Mouse (Mus musculus): ENCODE measurements at regions not wholly inside any gene's neighbourhood (a gene's known extent, or its start where the extent isn't known, plus 50 kb on each side); places are given as distances from the start of the nearest gene placed in this dataset.

GRCm38 (mm10) chrX:163302697-163303096 lies 246.8 kb downstream of the Grpr start:
- no peak overlapping the region for H3K4me2 ChIP-seq (replicated peaks)
- H3K27me3 ChIP-seq: peaks cover 16% of the 10 kb centered on the region
- no peaks in the 10 kb centered on the region for H3K9me3 ChIP-seq
- H3K4me3 ChIP-seq: no peak overlapping the region
- ATAC-seq (ENCODE audit: low FRiP score, low read depth): no peak
- H3K4me1 ChIP-seq: no peaks in the 10 kb centered on the region
- H3K36me3 ChIP-seq: no peaks in the 10 kb centered on the region
- 81% methylated on average over 4 of the region's 4 CpGs for WGBS
- no peak overlapping the region for H3K9ac ChIP-seq (replicated peaks)
- H3K27ac ChIP-seq (replicated peaks): no peak overlapping the region

DNA sequence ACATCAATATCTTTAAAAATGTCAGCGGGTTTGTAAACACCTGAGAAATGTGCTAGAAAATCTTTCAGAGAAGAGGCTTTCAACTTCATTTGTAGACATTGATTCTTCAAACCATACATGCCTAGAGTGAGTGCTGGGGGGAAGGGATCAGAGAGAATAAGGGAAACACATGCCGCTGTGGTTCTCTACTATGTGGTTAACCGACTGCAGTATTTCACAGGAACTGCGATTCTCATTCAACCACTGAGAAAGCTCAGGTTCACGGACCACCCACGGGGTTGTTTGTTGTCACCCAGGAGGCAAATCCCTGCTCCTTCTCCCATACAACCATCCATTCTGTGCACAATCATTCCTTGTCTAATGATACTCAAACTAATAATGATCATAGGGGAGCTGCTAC lies 248.4 kb downstream of the Grpr start:
- Histone ChIP-seq H3K4me2 (replicated peaks) (no peak overlapping the region), H3K36me3 (no peaks in the 10 kb centered on the region), H3K4me3 (no peak overlapping the region), H3K4me1 (no peaks in the 10 kb centered on the region), H3K27ac (replicated peaks) (no peak overlapping the region), H3K9me3 (no peaks in the 10 kb centered on the region), H3K27me3 (peaks cover 24% of the 10 kb centered on the region), H3K9ac (replicated peaks) (no peak overlapping the region)
- no peak for ATAC-seq (ENCODE audit: low FRiP score, low read depth)
- WGBS: 84% methylated on average over 6 of the region's 6 CpGs

- H3K27me3 ChIP-seq: peaks cover 27% of the 10 kb centered on the region
- H3K9ac ChIP-seq (replicated peaks): no peak overlapping the region
- no peak overlapping the region for H3K27ac ChIP-seq (replicated peaks)
- H3K9me3 ChIP-seq: no peaks in the 10 kb centered on the region
- no peaks in the 10 kb centered on the region for H3K36me3 ChIP-seq
- 73% methylated on average over 8 of the region's 8 CpGs for WGBS
- no peak for ATAC-seq (ENCODE audit: low FRiP score, low read depth)
- H3K4me1 ChIP-seq: no peaks in the 10 kb centered on the region
- no peak overlapping the region for H3K4me2 ChIP-seq (replicated peaks)
- H3K4me3 ChIP-seq: no peak overlapping the region
These were observed 252.4 kb downstream of the Grpr start for GRCm38 (mm10) chrX:163296956-163297628.

DNA sequence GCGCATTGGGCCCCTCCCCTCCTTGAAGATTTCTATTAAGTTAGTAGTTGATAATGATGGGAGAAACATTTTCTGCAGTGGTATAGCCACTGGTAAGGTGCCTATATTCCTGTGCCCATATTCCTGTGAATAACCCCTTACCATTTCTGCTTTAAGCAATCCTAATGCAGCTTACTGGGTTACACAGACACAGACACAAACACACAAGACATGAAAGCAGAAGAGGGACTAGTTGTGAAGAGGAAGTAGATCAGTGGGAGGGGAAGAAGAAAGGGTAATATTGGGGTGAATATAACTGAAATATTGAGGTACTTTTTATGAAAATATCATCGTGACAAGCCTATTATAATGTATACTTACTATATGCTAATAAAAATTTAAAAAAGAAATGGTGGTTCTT lies 288.2 kb downstream of the Grpr start:
- ATAC-seq (ENCODE audit: low FRiP score, low read depth): no peak
- 84% methylated on average over 2 of the region's 2 CpGs for WGBS
- Histone ChIP-seq H3K9me3 (no peaks in the 10 kb centered on the region), H3K36me3 (no peaks in the 10 kb centered on the region), H3K4me1 (no peaks in the 10 kb centered on the region), H3K27me3 (peaks cover 3% of the 10 kb centered on the region; the same call in 1 of the 2 replicates), H3K4me3 (no peak overlapping the region), H3K4me2 (replicated peaks) (no peak overlapping the region), H3K27ac (replicated peaks) (no peak overlapping the region), H3K9ac (replicated peaks) (no peak overlapping the region)

DNA sequence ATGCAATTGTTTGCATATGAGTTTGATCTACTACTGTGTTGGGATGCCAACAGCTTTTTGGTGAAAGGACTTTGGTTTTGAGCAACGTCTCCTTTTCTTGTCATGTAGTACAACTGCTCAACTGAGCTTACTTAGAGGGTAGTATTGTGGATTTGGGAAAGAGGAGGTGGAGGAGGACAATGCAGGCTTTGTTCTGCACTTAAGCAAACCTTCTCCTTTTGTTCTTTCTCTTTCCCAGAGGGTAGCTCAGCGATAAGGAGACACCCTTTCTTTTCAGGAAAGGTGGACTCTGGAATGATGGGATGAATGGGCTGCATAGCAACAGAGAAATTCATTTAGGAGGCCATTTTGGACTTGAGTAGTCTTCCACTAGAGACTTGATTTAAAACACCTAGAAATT lies 288.6 kb upstream of the S100g start:
- no peaks in the 10 kb centered on the region for H3K36me3 ChIP-seq
- ATAC-seq (ENCODE audit: low FRiP score, low read depth): no peak

DNA sequence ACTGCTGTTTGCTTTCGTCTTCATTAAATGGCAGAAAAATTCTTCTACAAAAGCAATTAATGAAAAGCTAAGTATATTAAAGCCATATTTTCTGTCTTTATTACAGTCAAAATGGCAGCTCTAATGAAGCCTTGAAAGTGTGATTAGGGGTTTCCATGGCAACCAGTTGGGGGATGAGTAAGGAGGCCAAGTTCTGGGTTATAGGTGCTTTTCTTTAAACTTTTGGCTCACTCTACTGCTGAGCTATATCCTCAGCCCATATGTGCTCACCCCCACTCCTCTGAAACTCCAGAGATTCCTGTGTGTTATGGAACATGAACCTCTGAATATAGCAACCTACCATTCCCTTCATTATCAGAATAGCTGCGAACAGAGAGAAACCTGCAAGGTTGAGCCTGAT lies 240.9 kb upstream of the S100g start:
- ATAC-seq (ENCODE audit: low FRiP score, low read depth): no peak
- H3K27me3 ChIP-seq: no peaks in the 10 kb centered on the region; the same call in 1 of the 2 replicates
- 90% methylated on average over 2 of the region's 2 CpGs for WGBS

More for the DNA sequence above, 288.6 kb upstream of the S100g start:
- Histone ChIP-seq H3K9me3 (no peaks in the 10 kb centered on the region), H3K4me3 (no peak overlapping the region), H3K4me2 (replicated peaks) (no peak overlapping the region), H3K4me1 (no peaks in the 10 kb centered on the region), H3K27ac (replicated peaks) (no peak overlapping the region), H3K27me3 (peaks cover 26% of the 10 kb centered on the region), H3K9ac (replicated peaks) (no peak overlapping the region)
- 35% methylated on average over 2 of the region's 2 CpGs for WGBS

DNA sequence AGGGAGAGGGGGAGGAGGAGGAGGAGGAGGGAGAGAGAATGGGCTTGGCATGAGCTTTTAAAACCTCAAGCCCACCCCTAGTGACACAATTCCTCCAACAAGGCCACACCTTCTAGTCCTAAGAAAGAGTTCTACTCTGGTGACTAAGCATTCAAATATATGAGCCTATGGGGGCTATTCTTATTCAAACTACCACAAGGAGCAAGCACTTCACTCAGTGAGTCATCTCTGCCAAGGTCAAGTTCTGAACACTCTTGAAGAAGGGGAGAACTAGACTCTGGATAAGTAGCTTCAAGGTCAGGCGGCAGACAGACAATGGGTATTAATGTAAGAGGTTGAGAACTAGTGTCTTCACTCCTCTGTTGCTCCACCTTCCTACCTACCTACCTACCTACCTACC lies 239.0 kb upstream of the S100g start:
- H3K27me3 ChIP-seq: no peaks in the 10 kb centered on the region; the same call in 1 of the 2 replicates
- WGBS: 92% methylated on average over 1 of the region's 1 CpGs

More for the DNA sequence above, 240.9 kb upstream of the S100g start:
- H3K9ac ChIP-seq (replicated peaks): no peak overlapping the region
- H3K9me3 ChIP-seq: no peaks in the 10 kb centered on the region
- no peaks in the 10 kb centered on the region for H3K36me3 ChIP-seq
- H3K4me1 ChIP-seq: no peaks in the 10 kb centered on the region
- H3K4me3 ChIP-seq: no peak overlapping the region
- no peak overlapping the region for H3K27ac ChIP-seq (replicated peaks)
- no peak overlapping the region for H3K4me2 ChIP-seq (replicated peaks)

DNA sequence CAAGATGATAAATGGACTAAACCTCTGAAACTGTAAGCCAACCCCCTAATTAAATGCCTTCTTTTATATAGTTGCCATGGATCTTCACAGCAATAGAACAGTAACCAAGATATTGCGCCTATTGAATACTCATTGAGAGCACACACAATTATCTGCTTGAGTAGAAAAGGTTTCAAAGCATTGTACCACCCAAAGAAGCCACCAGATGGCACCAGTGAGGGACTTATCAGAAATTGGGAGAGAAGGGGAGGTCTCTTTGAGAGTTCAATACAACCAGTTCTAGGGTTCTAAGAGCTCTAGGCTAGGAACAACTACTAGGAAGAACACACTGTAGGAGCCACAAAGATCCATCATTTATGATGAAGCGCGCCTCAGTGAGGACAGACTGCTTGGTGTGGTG lies 217.2 kb upstream of the S100g start:
- ATAC-seq (ENCODE audit: low FRiP score, low read depth): no peak
- Histone ChIP-seq H3K27me3 (0 out of 2 replicates have a peak, but pooled peaks cover under 1% of the 10 kb centered on the region), H3K9me3 (no peaks in the 10 kb centered on the region), H3K27ac (replicated peaks) (no peak overlapping the region), H3K4me3 (no peak overlapping the region), H3K4me2 (replicated peaks) (no peak overlapping the region), H3K4me1 (no peaks in the 10 kb centered on the region), H3K9ac (replicated peaks) (no peak overlapping the region), H3K36me3 (no peaks in the 10 kb centered on the region)
- 94% methylated on average over 3 of the region's 3 CpGs for WGBS

More for the DNA sequence above, 239.0 kb upstream of the S100g start:
- Histone ChIP-seq H3K4me2 (replicated peaks) (no peak overlapping the region), H3K4me1 (no peaks in the 10 kb centered on the region), H3K4me3 (no peak overlapping the region), H3K9me3 (no peaks in the 10 kb centered on the region), H3K9ac (replicated peaks) (no peak overlapping the region), H3K27ac (replicated peaks) (no peak overlapping the region), H3K36me3 (no peaks in the 10 kb centered on the region)
- no peak for ATAC-seq (ENCODE audit: low FRiP score, low read depth)

- ATAC-seq (ENCODE audit: low FRiP score, low read depth): no peak
- Histone ChIP-seq H3K9me3 (no peaks in the 10 kb centered on the region), H3K4me1 (no peaks in the 10 kb centered on the region), H3K27me3 (peaks cover 11% of the 10 kb centered on the region), H3K4me3 (no peak overlapping the region), H3K9ac (replicated peaks) (no peak overlapping the region), H3K36me3 (no peaks in the 10 kb centered on the region), H3K27ac (replicated peaks) (no peak overlapping the region), H3K4me2 (replicated peaks) (no peak overlapping the region)
- 95% methylated on average over 2 of the region's 2 CpGs for WGBS
These were observed 200.4 kb upstream of the S100g start for GRCm38 (mm10) chrX:163164810-163165209.

GRCm38 (mm10) chrX:163155251-163155650 lies 190.9 kb upstream of the S100g start:
- Histone ChIP-seq H3K9ac (replicated peaks) (no peak overlapping the region), H3K9me3 (no peaks in the 10 kb centered on the region), H3K27ac (replicated peaks) (no peak overlapping the region), H3K4me3 (no peak overlapping the region), H3K27me3 (peaks cover 34% of the 10 kb centered on the region), H3K4me2 (replicated peaks) (no peak overlapping the region), H3K4me1 (no peaks in the 10 kb centered on the region), H3K36me3 (no peaks in the 10 kb centered on the region)
- 84% methylated on average over 5 of the region's 5 CpGs for WGBS
- ATAC-seq (ENCODE audit: low FRiP score, low read depth): no peak

DNA sequence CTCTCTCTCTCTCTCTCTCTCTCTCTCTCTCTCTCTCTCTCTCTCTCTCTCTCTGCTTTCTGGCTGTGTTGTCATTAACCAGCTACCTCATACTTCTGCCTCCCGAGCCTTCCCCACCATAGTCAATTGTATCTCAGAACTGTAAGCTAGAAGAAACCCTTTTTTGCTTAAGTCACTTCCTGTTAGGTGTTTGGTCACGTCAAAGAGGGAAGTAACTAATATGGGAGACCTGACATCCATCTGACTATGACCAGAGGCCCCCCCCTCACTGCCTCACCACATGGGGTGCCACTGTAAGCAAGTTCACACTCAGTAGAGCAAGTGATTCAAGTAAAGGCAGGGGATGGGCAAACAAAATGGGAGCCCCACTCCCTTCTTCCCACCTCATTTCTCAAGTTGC lies 187.6 kb upstream of the S100g start:
- ATAC-seq (ENCODE audit: low FRiP score, low read depth): no peak
- Histone ChIP-seq H3K27me3 (peaks cover 21% of the 10 kb centered on the region; the same call in 1 of the 2 replicates), H3K9ac (replicated peaks) (no peak overlapping the region), H3K27ac (replicated peaks) (no peak overlapping the region), H3K9me3 (no peaks in the 10 kb centered on the region), H3K4me2 (replicated peaks) (no peak overlapping the region), H3K4me1 (no peaks in the 10 kb centered on the region), H3K36me3 (no peaks in the 10 kb centered on the region), H3K4me3 (no peak overlapping the region)
- 81% methylated on average over 2 of the region's 2 CpGs for WGBS

DNA sequence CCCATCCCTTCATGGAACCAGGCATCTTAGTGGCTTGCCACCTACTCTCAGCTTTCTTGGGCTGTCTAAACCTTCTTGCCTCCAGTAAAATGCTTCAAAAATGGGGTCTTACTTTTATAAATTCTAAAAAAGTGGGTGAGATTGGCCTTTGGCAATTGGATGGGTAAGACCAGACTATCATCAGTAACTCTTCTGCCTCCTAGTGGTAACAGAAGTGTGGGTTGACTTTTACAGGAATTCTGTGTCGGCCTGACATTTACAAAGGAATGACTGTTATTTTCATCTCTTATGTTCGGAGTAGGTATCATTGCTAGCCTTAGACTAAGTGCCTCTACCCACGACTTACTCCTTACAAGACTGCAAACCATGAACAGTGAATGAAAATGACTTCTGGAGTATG lies 180.1 kb upstream of the S100g start:
- Histone ChIP-seq H3K4me3 (no peak overlapping the region), H3K9me3 (no peaks in the 10 kb centered on the region), H3K9ac (replicated peaks) (no peak overlapping the region), H3K27ac (replicated peaks) (no peak overlapping the region), H3K36me3 (no peaks in the 10 kb centered on the region), H3K27me3 (no peaks in the 10 kb centered on the region), H3K4me2 (replicated peaks) (no peak overlapping the region), H3K4me1 (no peaks in the 10 kb centered on the region)
- 65% methylated on average over 3 of the region's 3 CpGs for WGBS
- ATAC-seq (ENCODE audit: low FRiP score, low read depth): no peak

- no peak overlapping the region for H3K9ac ChIP-seq (replicated peaks)
- H3K36me3 ChIP-seq: no peaks in the 10 kb centered on the region
- H3K9me3 ChIP-seq: no peaks in the 10 kb centered on the region
- no peaks in the 10 kb centered on the region for H3K4me1 ChIP-seq
- no peak overlapping the region for H3K4me2 ChIP-seq (replicated peaks)
- H3K27ac ChIP-seq (replicated peaks): no peak overlapping the region
- H3K4me3 ChIP-seq: no peak overlapping the region
- no peak for ATAC-seq (ENCODE audit: low FRiP score, low read depth)
- peaks cover 12% of the 10 kb centered on the region; the same call in 1 of the 2 replicates for H3K27me3 ChIP-seq
- 36% methylated on average over 1 of the region's 1 CpGs for WGBS
These were observed 175.1 kb upstream of the S100g start for GRCm38 (mm10) chrX:163139475-163139874.

All from midbrain, embryonic 12.5 days (tissue).